Mouse (Mus musculus) neural tube, embryonic 11.5 days (tissue): ENCODE measurements at regions not wholly inside any gene's neighbourhood (a gene's known extent, or its start where the extent isn't known, plus 50 kb on each side); places are given as distances from the start of the nearest gene placed in this dataset.

Experiments used
- ATAC-seq: fragments of 200-750 bp; cut with Nextera tagmentation; 2 replicates; pipeline ENCODE4 v1.8.0; 2017; ENCODE audit warnings: moderate number of reproducible peaks, mild to moderate bottlenecking, moderate TSS enrichment, moderate library complexity; ENCODE audit not compliant: insufficient read depth, low FRiP score, low TSS enrichment
- DNase-seq: peaks from one replicate; pipeline ENCODE4 v3.0.0-alpha.2; 2015; ENCODE audit warnings: low spot score
- H3K27ac ChIP-seq: fragments of 300-500 bp; sonication (generic); 2 replicates; pipeline ENCODE4 v1.5.1; 2014; ENCODE audit warnings: low read depth, mild to moderate bottlenecking, low read length
- H3K27me3 ChIP-seq: fragments of 300-500 bp; sonication (generic); 2 replicates; pipeline ENCODE4 v1.6.1; 2014; ENCODE audit warnings: mild to moderate bottlenecking, low read length, mixed read lengths; ENCODE audit not compliant: control insufficient read depth, insufficient read depth
- H3K36me3 ChIP-seq: fragments of 300-500 bp; sonication (generic); 2 replicates; pipeline ENCODE4 v1.6.1; 2014; ENCODE audit warnings: mild to moderate bottlenecking, low read length, moderate library complexity, mixed read lengths; ENCODE audit not compliant: control insufficient read depth, insufficient read depth
- H3K4me1 ChIP-seq: fragments of 300-500 bp; sonication (generic); 2 replicates; pipeline ENCODE4 v1.6.1; 2014; ENCODE audit warnings: low read length, mixed read lengths; ENCODE audit not compliant: control insufficient read depth, insufficient read depth
- H3K4me2 ChIP-seq: fragments of 300-500 bp; sonication (generic); 2 replicates; pipeline ENCODE4 v1.6.1; 2014; ENCODE audit warnings: low read depth, mild to moderate bottlenecking, moderate library complexity
- H3K4me3 ChIP-seq: fragments of 300-500 bp; sonication (generic); 2 replicates; pipeline ENCODE4 v1.5.1; 2014; ENCODE audit warnings: low read depth, low read length
- H3K9ac ChIP-seq: fragments of 300-500 bp; sonication (generic); 2 replicates; pipeline ENCODE4 v1.6.1; 2014; ENCODE audit warnings: mild to moderate bottlenecking, low read length
- H3K9me3 ChIP-seq: fragments of 300-500 bp; sonication (generic); 2 replicates; pipeline ENCODE4 v1.6.1; 2016; ENCODE audit warnings: low read length; ENCODE audit not compliant: control insufficient read depth
- WGBS: fragments of 180-500 bp; shearing (Covaris S2); extraction: QIAGEN DNeasy Blood & Tissue Kit; methylation state at CpG from one replicate; pipeline ENCODE4 v1.1.7; 2014; 5-methylcytosine and 5-hydroxymethylcytosine counted together

DNA sequence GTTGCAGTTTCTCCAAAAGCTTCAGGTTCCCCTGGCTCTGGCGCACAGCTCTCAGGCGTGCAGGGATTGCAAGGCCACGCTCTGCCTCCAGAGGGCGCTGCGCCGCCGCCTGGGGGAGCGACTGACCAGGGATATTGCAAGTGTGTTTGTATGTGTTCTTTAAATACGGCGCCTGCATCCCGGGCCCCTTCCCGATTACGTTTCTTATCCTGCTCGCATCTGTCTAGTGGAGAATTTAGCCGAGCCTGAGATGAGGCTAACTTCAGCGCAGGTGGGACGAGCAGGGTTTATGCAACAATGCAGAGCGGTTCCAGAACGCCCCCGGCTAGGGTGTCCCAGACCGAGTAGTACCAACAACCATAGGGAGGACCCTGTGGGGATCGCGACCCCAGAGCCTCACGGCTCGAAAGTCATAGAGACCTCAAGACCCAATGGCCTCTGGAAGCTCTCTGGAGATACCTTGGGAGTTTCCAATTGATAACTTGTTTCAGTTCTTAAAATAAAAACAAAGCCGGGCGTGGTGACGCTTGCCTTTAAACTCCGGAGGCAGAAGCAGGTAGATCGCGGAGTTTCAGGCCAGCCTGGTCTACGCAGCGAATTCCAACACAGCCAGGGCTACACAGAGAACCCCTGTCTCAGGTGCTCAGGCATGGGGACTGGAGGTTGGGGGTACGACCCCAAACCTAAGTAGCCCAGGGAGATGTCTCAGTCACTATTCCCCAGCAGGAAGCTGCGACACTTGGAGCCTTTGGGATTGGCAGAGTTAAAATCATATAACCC, 87.8 kb upstream of the Sertad2 start:
- no peaks in the 10 kb centered on the region for H3K27me3 ChIP-seq
- H3K4me1 ChIP-seq = no peaks in the 10 kb centered on the region
- H3K27ac ChIP-seq = no peak overlapping the region
- peak; percentile 94 for DNase-seq
- peak; percentile 87 for ATAC-seq
- no peaks in the 10 kb centered on the region for H3K9me3 ChIP-seq
- WGBS = under 1% methylated on average over 35 of the region's 35 CpGs
- H3K4me2 ChIP-seq = peak overlapping the region; percentile 92
- peak overlapping the region; percentile 39 for H3K9ac ChIP-seq
- H3K4me3 ChIP-seq = peak overlapping the region; percentile 46
- H3K36me3 ChIP-seq = no peaks in the 10 kb centered on the region

DNA sequence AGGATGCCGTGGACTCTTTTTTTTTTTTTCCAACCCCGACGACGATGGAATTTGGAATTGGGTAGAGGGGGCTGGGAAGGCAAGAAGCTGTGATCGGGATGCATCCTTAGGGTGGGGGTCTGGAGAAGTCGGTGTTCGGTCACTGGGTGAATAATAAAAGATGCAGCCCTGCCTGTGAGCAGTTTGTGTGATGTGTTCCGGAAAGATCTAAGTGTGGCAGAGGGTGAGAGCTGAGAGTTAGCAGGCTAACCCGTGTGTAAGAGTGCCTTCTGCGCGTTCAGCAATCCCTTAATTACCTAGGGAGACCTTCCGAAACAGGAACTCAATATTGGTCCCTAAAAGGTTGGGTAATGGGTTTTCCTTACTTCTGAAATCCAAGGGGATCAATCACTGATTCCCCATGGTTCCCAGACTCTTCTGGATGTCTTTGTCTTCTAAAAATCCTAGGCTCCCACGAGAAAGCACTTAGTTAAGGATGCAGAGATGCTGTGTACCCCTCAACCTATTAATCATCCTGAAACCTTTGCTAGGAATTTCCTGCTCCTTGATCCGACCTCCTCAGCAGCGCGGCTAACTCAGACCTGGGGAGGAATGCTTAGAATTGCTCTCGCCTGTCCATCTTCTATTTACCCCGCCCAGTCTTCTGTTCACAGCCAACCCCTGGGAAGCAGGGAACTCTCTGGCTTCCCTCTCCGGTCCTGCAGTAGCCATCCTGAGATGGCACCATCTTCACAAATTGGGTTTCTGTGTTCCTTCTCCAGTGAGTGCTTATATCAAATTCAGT, 87.0 kb upstream of the Sertad2 start:
- H3K36me3 ChIP-seq = no peaks in the 10 kb centered on the region
- no peak overlapping the region for H3K27ac ChIP-seq

DNA sequence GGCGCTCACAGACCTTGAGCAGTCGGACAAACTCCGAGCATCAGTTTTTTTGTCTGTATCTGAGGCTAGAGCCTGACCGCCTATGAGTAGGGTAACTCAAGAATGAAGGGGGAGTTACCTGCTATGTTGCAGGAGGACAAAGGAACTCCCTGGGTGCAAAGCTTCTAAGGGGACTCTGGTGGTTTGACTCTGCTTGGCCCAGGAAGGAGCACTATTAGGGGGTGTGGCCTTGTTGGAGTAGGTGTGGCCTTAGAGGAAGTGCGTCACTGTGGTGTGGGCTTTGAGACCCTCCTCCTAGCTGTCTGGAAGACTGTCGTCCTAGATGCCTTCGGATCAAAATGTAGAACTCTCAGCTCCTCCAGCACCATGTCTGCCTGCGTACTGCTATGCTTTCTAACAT, 83.9 kb upstream of the Sertad2 start:
- DNase-seq = no peak
- Histone ChIP-seq H3K9me3 (no peaks in the 10 kb centered on the region), H3K27ac (no peak overlapping the region), H3K36me3 (no peaks in the 10 kb centered on the region), H3K4me3 (no peak overlapping the region), H3K27me3 (no peaks in the 10 kb centered on the region), H3K4me1 (no peaks in the 10 kb centered on the region), H3K9ac (no peak overlapping the region), H3K4me2 (no peak overlapping the region)
- WGBS = 92% methylated on average over 8 of the region's 8 CpGs
- ATAC-seq = no peak

More for the DNA sequence above, 87.0 kb upstream of the Sertad2 start:
- H3K4me1 ChIP-seq = no peaks in the 10 kb centered on the region
- H3K4me2 ChIP-seq = peak overlapping the region; percentile 92
- DNase-seq (peak; percentile 48), ATAC-seq (0 out of 2 replicates have a peak, but pooled peaks have one; percentile 24)
- H3K9me3 ChIP-seq = no peaks in the 10 kb centered on the region
- H3K4me3 ChIP-seq = peak overlapping the region; percentile 46
- no peaks in the 10 kb centered on the region for H3K27me3 ChIP-seq
- H3K9ac ChIP-seq = peak overlapping the region; percentile 39
- WGBS = 1% methylated on average over 19 of the region's 19 CpGs

DNA sequence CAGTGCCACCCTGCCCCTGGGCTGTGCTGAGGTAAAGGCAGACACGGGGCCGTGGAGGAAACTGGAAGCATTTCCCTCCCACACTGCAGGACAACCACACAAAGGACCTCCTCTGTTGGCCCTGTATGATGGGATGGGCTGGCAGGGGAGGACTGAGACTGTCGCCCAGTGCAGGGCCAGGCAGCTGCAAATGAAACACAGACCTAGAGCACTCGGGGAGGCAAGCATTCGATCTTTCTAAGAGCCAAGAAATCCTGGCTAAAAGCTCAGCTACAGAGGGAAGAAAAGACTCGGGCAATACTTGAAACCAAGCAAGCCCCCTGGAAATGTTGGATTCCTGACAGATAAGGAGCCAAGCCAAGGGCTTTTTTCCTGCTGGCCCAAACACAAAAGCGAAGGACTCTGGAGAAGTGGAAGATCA, 82.5 kb upstream of the Sertad2 start:
- Histone ChIP-seq H3K36me3 (no peaks in the 10 kb centered on the region), H3K4me2 (no peak overlapping the region), H3K4me3 (no peak overlapping the region), H3K9ac (no peak overlapping the region), H3K27me3 (no peaks in the 10 kb centered on the region), H3K27ac (no peak overlapping the region), H3K4me1 (no peaks in the 10 kb centered on the region), H3K9me3 (no peaks in the 10 kb centered on the region)
- 66% methylated on average over 7 of the region's 7 CpGs for WGBS
- DNase-seq (no peak), ATAC-seq (no peak)

DNA sequence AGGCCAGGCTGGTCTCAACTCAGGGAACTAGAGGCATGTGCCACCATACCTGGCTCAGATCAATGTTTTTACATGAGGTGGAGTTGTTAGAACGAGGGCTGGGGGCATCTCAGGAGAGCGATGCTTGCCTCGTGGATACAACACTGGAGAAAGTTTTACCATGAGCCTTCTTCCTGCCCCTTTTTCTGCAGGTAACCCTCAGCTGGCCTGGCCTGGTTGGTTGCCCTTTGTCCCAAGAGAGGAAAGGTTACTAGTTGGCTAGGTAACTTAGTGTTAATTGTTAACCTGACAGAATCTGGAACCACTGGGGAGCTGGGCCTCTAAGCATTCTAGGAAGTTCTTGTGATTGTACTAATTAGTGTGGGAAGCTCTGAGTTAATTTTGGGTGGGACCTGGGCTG, 81.0 kb upstream of the Sertad2 start:
- WGBS = 81% methylated on average over 3 of the region's 3 CpGs
- H3K27me3 ChIP-seq = no peaks in the 10 kb centered on the region
- no peaks in the 10 kb centered on the region for H3K9me3 ChIP-seq
- no peak overlapping the region for H3K27ac ChIP-seq
- no peak overlapping the region for H3K4me2 ChIP-seq
- H3K4me1 ChIP-seq = no peaks in the 10 kb centered on the region
- H3K4me3 ChIP-seq = no peak overlapping the region
- DNase-seq (no peak), ATAC-seq (no peak)
- H3K36me3 ChIP-seq = no peaks in the 10 kb centered on the region
- no peak overlapping the region for H3K9ac ChIP-seq

DNA sequence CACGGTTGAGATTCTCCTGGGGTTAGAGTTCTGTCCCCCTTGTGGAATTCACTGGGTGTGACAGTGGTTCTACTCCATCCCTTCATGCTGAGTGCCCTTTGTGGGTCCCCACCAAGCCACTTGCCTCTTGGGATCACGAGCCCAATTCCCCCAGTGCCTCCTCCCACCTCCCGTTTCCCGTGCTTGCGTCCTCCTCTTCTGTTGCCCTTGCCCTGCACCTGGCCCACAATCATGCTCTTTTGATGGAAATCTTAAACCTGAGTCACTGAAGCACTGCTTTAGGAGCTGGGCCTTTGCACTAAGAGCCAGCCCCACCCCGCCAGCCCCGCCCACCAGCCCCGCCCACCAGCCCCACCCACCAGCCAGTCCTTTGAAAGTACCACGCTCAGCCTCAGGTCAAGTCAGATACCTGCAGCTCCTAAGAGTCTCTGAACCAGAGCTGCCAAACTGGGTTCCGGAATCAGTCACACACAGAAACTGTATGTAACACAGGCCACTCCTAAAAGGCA, 79.8 kb upstream of the Sertad2 start:
- Histone ChIP-seq H3K9me3 (no peaks in the 10 kb centered on the region), H3K4me1 (no peaks in the 10 kb centered on the region), H3K36me3 (no peaks in the 10 kb centered on the region), H3K4me2 (no peak overlapping the region), H3K4me3 (no peak overlapping the region), H3K9ac (no peak overlapping the region), H3K27ac (no peak overlapping the region), H3K27me3 (no peaks in the 10 kb centered on the region)
- ATAC-seq (no peak), DNase-seq (no peak)
- 18% methylated on average over 10 of the region's 10 CpGs for WGBS

DNA sequence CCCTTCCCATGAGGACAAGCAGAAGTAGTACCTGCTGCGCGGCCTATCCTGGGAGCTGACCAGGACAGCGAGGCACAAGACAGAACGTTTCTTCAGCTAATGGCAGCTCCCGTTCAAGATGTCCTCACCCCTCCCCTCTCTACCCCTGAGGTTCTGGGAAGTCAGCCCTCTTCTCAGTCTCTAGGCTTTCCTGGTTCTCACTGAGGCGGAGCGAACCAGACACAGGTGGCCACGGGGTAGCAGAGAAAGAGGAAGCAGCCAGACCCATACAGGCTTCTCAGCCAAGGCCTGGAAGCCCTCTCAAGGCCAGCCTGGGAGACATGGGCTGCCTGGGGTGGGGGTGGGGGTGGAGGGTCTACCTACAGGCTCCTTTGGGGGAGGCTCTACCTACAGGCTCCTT, 78.5 kb upstream of the Sertad2 start:
- DNase-seq (no peak), ATAC-seq (no peak)
- Histone ChIP-seq H3K4me3 (no peak overlapping the region), H3K36me3 (no peaks in the 10 kb centered on the region), H3K9ac (no peak overlapping the region), H3K27me3 (no peaks in the 10 kb centered on the region), H3K9me3 (no peaks in the 10 kb centered on the region), H3K4me2 (no peak overlapping the region), H3K4me1 (no peaks in the 10 kb centered on the region), H3K27ac (no peak overlapping the region)
- 81% methylated on average over 8 of the region's 8 CpGs for WGBS

DNA sequence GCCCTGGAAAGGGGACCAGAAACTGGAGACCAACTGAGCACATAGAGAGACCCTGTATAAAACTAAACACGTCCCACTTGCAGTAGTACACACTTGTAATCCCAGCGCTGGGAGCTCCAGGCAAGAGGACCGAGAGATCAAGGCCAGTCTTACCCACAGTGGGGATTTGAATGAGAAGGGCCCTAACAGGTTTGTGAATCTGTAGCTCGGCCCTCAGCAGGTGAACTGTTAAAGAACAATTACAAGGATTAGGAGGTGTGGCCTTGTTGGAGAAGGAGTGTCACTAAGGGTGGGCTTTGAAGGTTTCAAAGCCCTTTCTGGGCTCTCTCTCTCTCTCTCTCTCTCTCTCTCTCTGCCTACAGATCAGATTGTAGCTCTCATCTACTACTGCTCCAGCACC, 76.5 kb upstream of the Sertad2 start:
- no peaks in the 10 kb centered on the region for H3K9me3 ChIP-seq
- no peaks in the 10 kb centered on the region for H3K4me1 ChIP-seq
- H3K4me3 ChIP-seq = no peak overlapping the region
- no peak overlapping the region for H3K4me2 ChIP-seq
- no peak overlapping the region for H3K9ac ChIP-seq
- no peak overlapping the region for H3K27ac ChIP-seq
- DNase-seq (no peak), ATAC-seq (no peak)
- WGBS = 21% methylated on average over 4 of the region's 4 CpGs
- H3K36me3 ChIP-seq = no peaks in the 10 kb centered on the region
- H3K27me3 ChIP-seq = no peaks in the 10 kb centered on the region
